Mouse (Mus musculus) megakaryocyte, embryonic 14.5 days (primary cell): ENCODE results near the gene Acot7.

Source experiments
- FLI1 ChIP-seq: IDR thresholded peaks from 2 replicates; pipeline ENCODE4 v1.6.1; 2012; ENCODE audit warnings: low read length, inconsistent platforms, mixed read lengths
- GATA1 ChIP-seq: IDR thresholded peaks from 3 replicates; pipeline ENCODE4 v1.6.1; 2012; ENCODE audit warnings: mixed read lengths, low read length, inconsistent platforms, borderline replicate concordance

DNA sequence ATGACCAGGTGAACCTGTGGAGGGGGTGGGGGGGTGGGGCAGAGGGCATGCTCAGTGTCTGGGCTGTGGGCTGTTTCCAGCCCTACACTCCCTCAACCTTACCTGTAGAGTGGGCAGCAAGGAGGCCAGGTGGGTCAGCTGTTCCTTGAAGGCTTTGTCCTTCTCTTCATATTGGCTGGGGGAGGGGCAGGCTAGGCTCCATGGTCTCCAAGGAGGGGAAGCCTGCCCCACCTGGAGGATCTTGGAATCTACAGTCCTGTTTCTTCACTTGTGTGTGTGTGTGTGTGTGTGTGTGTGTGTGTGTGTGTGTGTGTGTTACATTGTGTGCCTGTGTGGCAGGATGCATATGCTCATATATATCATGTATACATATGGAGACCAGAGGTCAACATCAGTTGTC lies 136.0 kb downstream of the Acot7 start:
- no peak for TF ChIP-seq GATA1
- no peak for TF ChIP-seq FLI1
